Mouse (Mus musculus): ENCODE data around the gene Plekhs1.
"Not testable (repeated sequence)": the region's sequence is repeated elsewhere in the genome, so short reads cannot be mapped to it uniquely, and the experiment has no call there.

Gene Plekhs1

DNA sequence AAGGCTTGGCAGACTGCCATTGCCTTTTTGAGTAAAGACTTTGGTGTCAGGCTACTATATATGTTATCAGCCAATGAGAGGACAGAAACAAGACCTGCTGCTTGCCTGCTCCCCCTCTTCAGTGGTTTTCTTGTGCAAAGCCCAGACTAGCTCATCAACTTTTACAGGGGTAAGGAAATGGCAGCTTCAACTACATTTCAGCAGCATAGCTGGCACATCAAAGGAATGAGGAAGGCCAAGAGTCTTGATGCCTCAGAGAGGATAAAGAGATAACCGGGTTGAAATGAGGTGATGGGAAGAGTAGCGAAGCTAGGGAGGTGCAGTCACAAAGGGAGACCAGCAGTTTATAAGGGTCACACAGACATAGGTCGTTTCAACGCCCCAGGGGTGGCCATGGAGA, 3.9 kb upstream of the Plekhs1 start:
- no peak for DNase-seq (ENCODE audit: low read depth, low spot score)

DNA sequence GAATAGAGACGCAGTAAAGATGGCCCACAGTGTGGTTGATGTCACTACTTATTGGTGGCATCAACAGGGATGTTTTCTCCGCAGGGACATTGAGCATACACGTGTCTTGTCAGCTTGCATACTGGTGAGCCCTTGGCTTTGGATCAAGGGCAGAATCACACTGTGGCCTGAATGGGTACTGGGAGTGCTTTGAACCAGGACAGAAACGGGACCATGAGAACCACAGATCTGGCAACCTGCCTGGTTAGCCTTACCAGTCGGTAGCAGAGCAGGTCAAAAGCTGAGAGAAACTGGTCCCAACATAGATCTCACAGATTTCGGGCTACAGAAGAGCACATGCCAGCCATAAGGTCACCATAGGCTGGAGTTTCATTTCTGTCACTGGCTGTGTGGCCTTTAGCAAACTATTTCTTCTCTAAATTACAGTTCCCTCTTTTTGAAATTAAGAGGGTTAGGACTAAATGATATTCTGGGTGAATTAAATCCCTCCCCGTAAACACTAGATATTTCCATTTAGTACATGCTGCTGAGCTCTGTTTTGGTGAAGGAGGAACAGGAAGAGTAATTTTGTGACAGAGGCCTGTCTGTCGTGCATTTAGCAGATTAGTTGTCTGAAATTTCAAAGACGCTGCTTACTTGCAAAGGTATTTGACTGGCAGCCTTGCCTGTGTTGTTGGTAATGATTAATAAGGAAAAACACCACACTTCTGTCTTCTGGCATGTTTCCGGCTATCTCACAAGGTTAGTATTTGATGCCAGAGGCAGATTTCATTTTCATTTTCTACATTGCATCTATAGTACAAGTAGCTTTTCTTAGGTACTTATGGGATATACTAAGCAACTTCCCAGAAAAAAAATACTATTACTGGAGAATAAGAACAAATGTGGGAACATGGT, 2.0 kb upstream of the Plekhs1 start:
- DNase-seq (ENCODE audit: low read depth, low spot score), result no peak

DNA sequence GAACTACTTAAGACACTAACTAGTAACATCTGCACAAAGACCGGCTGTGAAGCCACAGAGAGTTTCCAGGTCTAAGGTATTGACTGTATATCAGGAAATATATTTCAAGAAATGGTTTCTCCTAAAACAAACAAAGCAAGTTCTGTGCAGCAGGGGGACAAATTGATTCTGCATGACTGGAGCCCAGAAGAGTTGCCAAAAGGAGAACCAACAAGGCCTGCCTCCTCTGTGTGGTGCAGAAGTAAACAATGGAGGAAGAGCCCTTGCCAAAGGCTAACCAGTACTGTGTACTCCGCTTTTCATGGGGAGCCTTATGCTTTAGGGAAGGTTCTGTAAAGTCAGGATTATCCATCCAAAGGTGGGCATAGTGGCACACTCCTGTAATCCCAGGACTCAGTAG, 1.2 kb upstream of the Plekhs1 start:
- no peak for DNase-seq (ENCODE audit: low read depth, low spot score)

GRCm38 (mm10) chr19:56462786-56463185, 1.3 kb downstream of the Plekhs1 start:
- no peak for DNase-seq (ENCODE audit: low read depth, low spot score)

DNA sequence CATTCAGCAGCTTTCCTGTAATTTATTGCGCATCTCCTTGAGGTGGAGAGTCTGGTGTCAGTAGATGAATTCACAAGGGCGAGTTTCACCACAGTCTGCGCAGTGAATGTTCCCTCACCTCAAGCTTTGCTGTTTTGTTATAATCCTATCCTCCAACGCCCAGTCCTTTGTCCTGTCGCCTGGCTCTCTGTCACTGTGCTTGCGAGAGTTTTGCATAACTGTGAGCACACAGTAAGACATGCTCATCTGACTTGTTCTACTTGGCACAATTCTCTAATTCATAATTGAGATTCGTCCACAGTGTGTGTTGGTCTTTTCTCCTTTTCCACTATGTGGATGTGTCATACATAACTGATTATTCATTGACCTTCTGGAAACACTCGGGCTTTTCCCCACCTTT, 5.0 kb downstream of the Plekhs1 start:
- no peak for DNase-seq (ENCODE audit: low read depth, low spot score)

GRCm38 (mm10) chr19:56470286-56471020, 9.0 kb downstream of the Plekhs1 start:
- no peak for DNase-seq (ENCODE audit: low read depth, low spot score)

DNA sequence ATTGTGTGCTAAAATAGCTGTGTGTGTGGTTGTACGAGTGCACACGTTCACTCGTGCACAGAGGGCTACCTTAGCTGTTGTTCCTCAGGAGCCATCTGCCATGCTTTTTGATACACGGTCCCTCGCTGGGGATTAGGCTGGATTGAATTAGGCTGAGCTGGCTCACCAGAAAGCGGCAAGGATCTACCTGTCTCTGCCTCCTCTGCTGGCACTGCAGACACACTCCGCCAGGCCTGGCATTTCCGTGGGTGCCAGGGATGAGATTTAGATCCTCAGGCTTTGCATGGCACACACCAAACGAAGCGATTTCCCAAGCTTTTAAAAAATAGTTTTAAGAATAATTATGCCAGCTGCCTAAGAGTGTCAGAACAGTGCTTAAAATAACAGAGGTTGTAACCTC, 10.5 kb downstream of the Plekhs1 start:
- no peak for DNase-seq (ENCODE audit: low read depth, low spot score)

DNA sequence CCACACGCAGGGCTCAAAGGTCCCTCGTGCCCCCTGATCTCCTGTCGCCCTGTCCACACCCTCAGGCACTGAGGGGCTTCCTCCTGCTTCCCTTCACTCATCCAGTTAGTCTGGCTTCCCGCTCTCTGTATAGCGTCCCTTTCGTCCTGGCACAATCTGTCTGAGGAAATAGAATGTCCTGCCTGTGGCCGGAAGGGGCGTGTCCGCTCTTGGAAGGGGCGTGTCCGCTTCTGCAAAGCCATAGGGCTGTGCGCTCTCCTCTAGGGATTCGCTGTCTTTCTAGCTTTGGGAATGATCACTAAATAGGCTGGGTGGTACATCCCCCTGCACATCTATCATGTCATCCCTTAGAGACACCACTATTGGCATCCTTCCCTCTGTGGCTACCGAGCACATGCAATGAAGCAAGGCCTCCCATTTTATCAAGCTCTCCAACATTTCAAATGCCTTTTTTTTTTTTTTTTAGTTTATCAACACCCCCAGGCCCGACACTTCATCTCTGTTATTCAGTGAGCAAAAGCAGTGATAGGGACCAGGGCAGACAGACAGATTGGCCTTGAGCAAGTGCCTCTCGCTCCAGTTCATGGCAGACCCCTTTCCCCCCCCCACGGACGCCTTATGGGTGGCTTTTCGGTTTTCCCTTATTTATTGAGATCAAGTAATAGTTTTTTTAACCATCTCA, 13.6 kb downstream of the Plekhs1 start:
- DNase-seq (ENCODE audit: low read depth, low spot score), result peak; percentile 46

- DNase-seq (ENCODE audit: low read depth, low spot score), result no peak
Measured at GRCm38 (mm10) chr19:56476546-56476945, 15.1 kb downstream of the Plekhs1 start.

GRCm38 (mm10) chr19:56477253-56477652, 15.8 kb downstream of the Plekhs1 start:
- DNase-seq (ENCODE audit: low read depth, low spot score), result no peak

DNA sequence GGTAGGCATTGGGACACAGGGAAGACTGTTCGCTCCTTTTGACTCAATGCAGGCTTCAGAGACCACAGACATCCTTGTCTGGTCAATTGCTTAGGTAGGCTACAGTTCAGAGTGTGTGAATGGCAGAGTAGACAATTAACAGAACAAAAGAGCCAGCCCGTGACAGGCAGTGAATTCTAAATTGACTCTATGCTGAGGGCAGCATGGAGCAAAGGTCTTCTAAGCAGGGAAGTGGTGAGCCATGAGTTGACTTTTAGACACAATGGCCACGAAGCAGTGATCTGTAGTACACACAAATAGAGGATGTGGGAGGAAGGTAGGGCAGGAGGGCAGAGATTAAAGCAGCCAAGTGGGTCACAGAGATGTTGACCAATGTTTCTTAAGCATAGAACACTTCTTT, 16.4 kb downstream of the Plekhs1 start:
- DNase-seq (ENCODE audit: low read depth, low spot score), result no peak

DNA sequence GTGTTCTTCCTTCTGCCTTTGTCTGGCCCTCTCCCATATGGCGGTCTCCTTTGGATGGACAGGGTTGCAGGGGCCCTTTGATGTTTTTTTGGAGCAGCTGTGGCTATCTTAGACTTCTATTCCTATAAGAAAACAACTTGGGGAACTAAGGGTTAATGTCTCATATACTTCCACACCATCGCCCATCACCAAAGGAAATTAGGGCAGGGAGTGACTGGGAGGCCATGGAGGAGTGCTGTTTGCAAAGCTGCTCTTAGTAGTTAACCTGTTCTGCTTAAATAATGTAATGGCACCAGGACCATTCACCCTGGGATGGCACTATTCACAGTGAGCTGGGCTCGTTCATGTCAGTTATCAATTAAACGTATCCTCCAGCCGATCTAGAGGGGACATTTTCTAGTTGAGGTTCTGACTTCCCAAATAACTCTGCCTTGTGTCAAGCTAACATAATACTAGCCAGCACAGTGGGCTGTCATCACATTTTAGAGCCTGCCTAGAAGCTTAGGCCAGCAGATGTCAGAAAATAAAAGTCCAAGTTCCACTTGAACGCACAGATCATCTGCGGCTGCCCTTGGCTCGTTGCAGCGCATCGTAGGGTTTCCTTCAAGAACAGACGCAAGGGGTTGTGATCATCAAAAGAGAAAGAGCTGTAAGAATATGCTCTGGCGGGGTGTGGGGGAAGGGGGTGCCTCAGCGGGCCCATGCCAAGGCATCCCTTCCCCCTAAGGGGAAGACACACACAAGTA, 23.4 kb downstream of the Plekhs1 start:
- no peak for DNase-seq (ENCODE audit: low read depth, low spot score)

GRCm38 (mm10) chr19:56485376-56486271, 24.2 kb downstream of the Plekhs1 start:
- DNase-seq (ENCODE audit: low read depth, low spot score), result no peak

DNA sequence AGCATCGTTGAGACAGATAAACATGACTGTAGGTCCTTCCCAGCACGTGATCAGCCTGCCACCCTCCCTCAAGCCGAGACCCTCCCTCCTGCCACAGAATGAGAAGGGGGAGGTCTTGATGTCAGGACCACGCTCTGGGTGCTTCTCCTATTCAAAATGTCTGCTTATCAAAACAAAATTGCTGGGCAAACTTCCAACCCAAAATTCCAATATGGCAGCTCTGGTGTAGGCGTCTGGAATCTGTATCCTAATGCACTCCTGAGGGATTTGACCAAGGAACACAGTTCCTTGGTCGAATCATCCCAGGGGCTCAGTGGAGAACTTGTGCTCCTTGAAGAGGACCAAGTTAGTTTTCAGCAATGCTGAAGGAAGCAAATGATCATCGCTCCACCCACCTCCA, 25.5 kb downstream of the Plekhs1 start:
- no peak for DNase-seq (ENCODE audit: low read depth, low spot score)

DNA sequence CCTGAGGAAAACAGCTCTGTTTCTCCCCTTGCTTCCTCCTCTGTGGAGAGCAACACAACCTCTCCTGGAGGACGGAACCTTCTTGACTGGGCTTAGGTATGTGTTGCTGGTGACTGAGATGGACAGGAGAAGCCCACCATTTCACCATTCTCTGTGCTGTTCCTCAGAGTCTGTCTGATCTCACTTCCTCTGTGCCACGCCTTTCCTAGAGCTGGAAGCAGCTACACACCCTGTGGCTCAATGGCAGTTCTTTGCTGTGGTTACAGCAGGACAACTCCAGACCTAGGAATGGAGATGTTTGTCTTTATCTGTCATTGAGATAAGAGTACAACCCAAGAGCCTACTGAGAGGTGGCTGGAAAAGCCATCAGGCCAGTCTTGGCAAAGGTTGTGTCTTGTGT, 25.9 kb downstream of the Plekhs1 start:
- DNase-seq (ENCODE audit: low read depth, low spot score), result no peak

DNA sequence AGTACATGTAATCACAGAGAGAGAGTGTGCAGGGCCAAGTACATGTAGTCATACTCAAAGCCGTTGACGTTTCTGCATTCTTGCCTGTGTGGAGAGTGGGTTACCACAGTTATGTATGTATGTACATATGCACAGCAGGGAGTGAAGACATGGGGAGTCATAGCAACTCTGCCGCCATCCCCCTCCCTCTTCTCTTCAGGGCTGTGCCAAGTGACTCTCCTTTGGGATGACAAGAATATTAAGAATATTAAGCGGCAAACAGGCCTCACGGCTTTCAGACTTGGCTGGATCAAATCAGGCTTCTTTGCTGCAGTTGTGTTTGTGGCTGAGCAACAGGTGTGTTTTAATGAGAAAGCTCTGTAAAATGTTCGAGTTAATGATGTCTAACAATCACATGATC, 28.2 kb downstream of the Plekhs1 start:
- DNase-seq (ENCODE audit: low read depth, low spot score), result no peak

- not testable (repeated sequence) for DNase-seq (ENCODE audit: low read depth, low spot score)
Measured at GRCm38 (mm10) chr19:56494157-56494556, 32.7 kb downstream of the Plekhs1 start.

GRCm38 (mm10) chr19:56503069-56503468, 41.6 kb downstream of the Plekhs1 start:
- DNase-seq (ENCODE audit: low read depth, low spot score), result not testable (repeated sequence)

DNA sequence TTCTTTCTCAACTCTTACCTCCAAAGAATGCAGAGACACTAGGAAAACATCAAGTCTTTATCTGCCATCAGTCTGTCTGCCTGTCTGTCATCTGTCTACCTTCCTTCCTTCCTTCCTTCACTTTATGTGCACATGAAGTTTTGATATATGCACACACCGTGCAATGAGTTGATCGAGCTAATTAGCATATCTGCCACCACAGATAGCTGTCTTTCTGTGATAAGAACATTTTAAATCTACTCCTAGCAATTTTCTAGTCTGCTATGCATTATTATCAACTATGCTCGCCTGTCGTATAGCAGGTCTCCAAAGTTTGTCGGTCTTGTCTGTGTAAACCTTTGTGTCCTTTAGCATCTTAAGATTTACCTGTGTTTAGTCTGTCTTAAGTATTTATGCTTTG, 42.1 kb downstream of the Plekhs1 start:
- not testable (repeated sequence) for DNase-seq (ENCODE audit: low read depth, low spot score)

- not testable (repeated sequence) for DNase-seq (ENCODE audit: low read depth, low spot score)
Measured at GRCm38 (mm10) chr19:56511207-56511606, 49.8 kb downstream of the Plekhs1 start.

- not testable (repeated sequence) for DNase-seq (ENCODE audit: low read depth, low spot score)
Measured at GRCm38 (mm10) chr19:56513527-56513926, 52.1 kb downstream of the Plekhs1 start.
